Mouse (Mus musculus): ENCODE data around the gene Apc2. TPM values are rescaled to one million over a fixed set of nuclear protein-coding genes. Genes with fewer than 3 reads are reported as not detected.
A peak's percentile ranks its signal among the peaks of the same experiment; 100 is the strongest.

The Apc2 gene
- polyA plus RNA-seq, 1 experiment from 2014 or later, result 1.4 TPM

GRCm38 (mm10) chr10:80350292-80350691, 54.5 kb downstream of the Apc2 start:
- no peak overlapping the region for H3K4me2 ChIP-seq (ENCODE audit: low read length)
- peaks cover 12 to 24% of the 10 kb centered on the region in 2 experiments; a peak in 3 of 4 replicates for H3K4me1 ChIP-seq (ENCODE audit: control insufficient read depth in 2 of 2, insufficient read depth in 2 of 2, low read length in 2 of 2)
- H3K27me3 ChIP-seq (ENCODE audit: control insufficient read depth, insufficient read depth, low read length), result peaks cover 84% of the 10 kb centered on the region
- no peaks in the 10 kb centered on the region for H3K36me3 ChIP-seq (ENCODE audit: control insufficient read depth, insufficient read depth, low read length)
- H3K9ac ChIP-seq (ENCODE audit: low read length), result no peak overlapping the region
- no peaks in the 10 kb centered on the region for H3K9me3 ChIP-seq (ENCODE audit: control insufficient read depth, low read length)
- H3K4me3 ChIP-seq (ENCODE audit: control insufficient read depth in 1 of 2, insufficient read depth in 1 of 2, low read depth in 1 of 2, low read length in 2 of 2), result no peak overlapping the region
- 4% methylated on average over 7 of the region's 7 CpGs for WGBS
- H3K27ac ChIP-seq (replicated peaks in 1 of 2; ENCODE audit: control insufficient read depth in 1 of 2, insufficient read depth in 1 of 2, low read depth in 2 of 2, low read length in 2 of 2), result no peak overlapping the region
- peak; percentile 63 for ATAC-seq (ENCODE audit: insufficient number of reproducible peaks, insufficient read depth, low FRiP score, low read depth)

- ATAC-seq (ENCODE audit: insufficient number of reproducible peaks, insufficient read depth, low FRiP score, low read depth), result no peak
- Histone ChIP-seq H3K9me3 (ENCODE audit: control insufficient read depth, low read length) (no peaks in the 10 kb centered on the region), H3K36me3 (ENCODE audit: control insufficient read depth, insufficient read depth, low read length) (no peaks in the 10 kb centered on the region)
Measured at GRCm38 (mm10) chr10:80351896-80352295, 56.1 kb downstream of the Apc2 start.

GRCm38 (mm10) chr10:80352727-80353126, 57.0 kb downstream of the Apc2 start:
- 40% methylated on average over 8 of the region's 8 CpGs for WGBS
- H3K4me2 ChIP-seq (ENCODE audit: low read length), result no peak overlapping the region
- no peaks in the 10 kb centered on the region for H3K36me3 ChIP-seq (ENCODE audit: control insufficient read depth, insufficient read depth, low read length)
- H3K9ac ChIP-seq (ENCODE audit: low read length), result no peak overlapping the region
- ATAC-seq (ENCODE audit: insufficient number of reproducible peaks, insufficient read depth, low FRiP score, low read depth), result no peak
- no peak overlapping the region for H3K27ac ChIP-seq (replicated peaks in 1 of 2; ENCODE audit: control insufficient read depth in 1 of 2, insufficient read depth in 1 of 2, low read depth in 2 of 2, low read length in 2 of 2)
- peaks cover 9 to 26% of the 10 kb centered on the region in 2 experiments; a peak in 3 of 4 replicates for H3K4me1 ChIP-seq (ENCODE audit: control insufficient read depth in 2 of 2, insufficient read depth in 2 of 2, low read length in 2 of 2)
- H3K4me3 ChIP-seq (ENCODE audit: control insufficient read depth in 1 of 2, insufficient read depth in 1 of 2, low read depth in 1 of 2, low read length in 2 of 2), result no peak overlapping the region
- peaks cover 88% of the 10 kb centered on the region for H3K27me3 ChIP-seq (ENCODE audit: control insufficient read depth, insufficient read depth, low read length)
- H3K9me3 ChIP-seq (ENCODE audit: control insufficient read depth, low read length), result no peaks in the 10 kb centered on the region

More at GRCm38 (mm10) chr10:80351896-80352295, 56.1 kb downstream of the Apc2 start:
- Histone ChIP-seq H3K4me3 (ENCODE audit: control insufficient read depth in 1 of 2, insufficient read depth in 1 of 2, low read depth in 1 of 2, low read length in 2 of 2) (no peak overlapping the region), H3K27ac (replicated peaks in 1 of 2; ENCODE audit: control insufficient read depth in 1 of 2, insufficient read depth in 1 of 2, low read depth in 2 of 2, low read length in 2 of 2) (no peak overlapping the region), H3K27me3 (ENCODE audit: control insufficient read depth, insufficient read depth, low read length) (peaks cover 87% of the 10 kb centered on the region), H3K4me1 (ENCODE audit: control insufficient read depth in 2 of 2, insufficient read depth in 2 of 2, low read length in 2 of 2) (peaks cover 12 to 30% of the 10 kb centered on the region in 2 experiments; a peak in 3 of 4 replicates), H3K4me2 (ENCODE audit: low read length) (no peak overlapping the region), H3K9ac (ENCODE audit: low read length) (no peak overlapping the region)
- WGBS, result 29% methylated on average over 11 of the region's 11 CpGs

GRCm38 (mm10) chr10:80355431-80355830, 59.7 kb downstream of the Apc2 start:
- H3K9me3 ChIP-seq (ENCODE audit: control insufficient read depth, low read length), result no peaks in the 10 kb centered on the region
- H3K27me3 ChIP-seq (ENCODE audit: control insufficient read depth, insufficient read depth, low read length), result peaks cover 93% of the 10 kb centered on the region
- peaks cover 0 to 9% of the 10 kb centered on the region in 2 experiments; a peak in 2 of 4 replicates for H3K4me1 ChIP-seq (ENCODE audit: control insufficient read depth in 2 of 2, insufficient read depth in 2 of 2, low read length in 2 of 2)
- no peak overlapping the region for H3K4me3 ChIP-seq (ENCODE audit: control insufficient read depth in 1 of 2, insufficient read depth in 1 of 2, low read depth in 1 of 2, low read length in 2 of 2)
- no peak overlapping the region for H3K4me2 ChIP-seq (ENCODE audit: low read length)
- WGBS, result 15% methylated on average over 9 of the region's 9 CpGs
- H3K36me3 ChIP-seq (ENCODE audit: control insufficient read depth, insufficient read depth, low read length), result no peaks in the 10 kb centered on the region
- H3K9ac ChIP-seq (ENCODE audit: low read length), result no peak overlapping the region
- ATAC-seq (ENCODE audit: insufficient number of reproducible peaks, insufficient read depth, low FRiP score, low read depth), result no peak
- H3K27ac ChIP-seq (replicated peaks in 1 of 2; ENCODE audit: control insufficient read depth in 1 of 2, insufficient read depth in 1 of 2, low read depth in 2 of 2, low read length in 2 of 2), result no peak overlapping the region

GRCm38 (mm10) chr10:80356001-80356682, 60.4 kb downstream of the Apc2 start, which contains the start of gene Plk5:
Gene Plk5 (plus strand): TSS chr10:80356459.
- H3K4me1 ChIP-seq (ENCODE audit: control insufficient read depth in 2 of 2, insufficient read depth in 2 of 2, low read length in 2 of 2), result peaks cover 0 to 9% of the 10 kb centered on the region in 2 experiments; a peak in 2 of 4 replicates
- ATAC-seq (ENCODE audit: insufficient number of reproducible peaks, insufficient read depth, low FRiP score, low read depth), result no peak
- no peaks in the 10 kb centered on the region for H3K9me3 ChIP-seq (ENCODE audit: control insufficient read depth, low read length)
- no peak within 1 kb of the TSS for H3K9ac ChIP-seq (ENCODE audit: low read length)
- H3K4me2 ChIP-seq (ENCODE audit: low read length), result peak within 1 kb of the TSS; percentile 55
- 2% methylated on average over 52 of the region's 53 CpGs for WGBS
- H3K27me3 ChIP-seq (ENCODE audit: control insufficient read depth, insufficient read depth, low read length), result peaks cover 91% of the 10 kb centered on the region
- H3K27ac ChIP-seq (replicated peaks in 1 of 2; ENCODE audit: control insufficient read depth in 1 of 2, insufficient read depth in 1 of 2, low read depth in 2 of 2, low read length in 2 of 2), result no peak within 1 kb of the TSS
- H3K36me3 ChIP-seq (ENCODE audit: control insufficient read depth, insufficient read depth, low read length), result no peaks in the 10 kb centered on the region
- peak within 1 kb of the TSS in 1 of 2 experiments; percentile 34; a peak in 2 of 4 replicates for H3K4me3 ChIP-seq (ENCODE audit: control insufficient read depth in 1 of 2, insufficient read depth in 1 of 2, low read depth in 1 of 2, low read length in 2 of 2)

GRCm38 (mm10) chr10:80356737-80357136, 61.0 kb downstream of the Apc2 start:
- no peaks in the 10 kb centered on the region for H3K9me3 ChIP-seq (ENCODE audit: control insufficient read depth, low read length)
- no peak overlapping the region for H3K27ac ChIP-seq (replicated peaks in 1 of 2; ENCODE audit: control insufficient read depth in 1 of 2, insufficient read depth in 1 of 2, low read depth in 2 of 2, low read length in 2 of 2)
- peak overlapping the region in 1 of 2 experiments; percentile 34; a peak in 2 of 4 replicates for H3K4me3 ChIP-seq (ENCODE audit: control insufficient read depth in 1 of 2, insufficient read depth in 1 of 2, low read depth in 1 of 2, low read length in 2 of 2)
- peaks cover 0 to 9% of the 10 kb centered on the region in 2 experiments; a peak in 2 of 4 replicates for H3K4me1 ChIP-seq (ENCODE audit: control insufficient read depth in 2 of 2, insufficient read depth in 2 of 2, low read length in 2 of 2)
- peaks cover 85% of the 10 kb centered on the region for H3K27me3 ChIP-seq (ENCODE audit: control insufficient read depth, insufficient read depth, low read length)
- H3K36me3 ChIP-seq (ENCODE audit: control insufficient read depth, insufficient read depth, low read length), result no peaks in the 10 kb centered on the region
- no peak overlapping the region for H3K9ac ChIP-seq (ENCODE audit: low read length)
- 4% methylated on average over 32 of the region's 34 CpGs for WGBS
- ATAC-seq (ENCODE audit: insufficient number of reproducible peaks, insufficient read depth, low FRiP score, low read depth), result no peak
- H3K4me2 ChIP-seq (ENCODE audit: low read length), result peak overlapping the region; percentile 55

GRCm38 (mm10) chr10:80357336-80357735, 61.6 kb downstream of the Apc2 start:
- Histone ChIP-seq H3K9me3 (ENCODE audit: control insufficient read depth, low read length) (no peaks in the 10 kb centered on the region), H3K27me3 (ENCODE audit: control insufficient read depth, insufficient read depth, low read length) (peaks cover 80% of the 10 kb centered on the region), H3K27ac (replicated peaks in 1 of 2; ENCODE audit: control insufficient read depth in 1 of 2, insufficient read depth in 1 of 2, low read depth in 2 of 2, low read length in 2 of 2) (no peak overlapping the region), H3K36me3 (ENCODE audit: control insufficient read depth, insufficient read depth, low read length) (no peaks in the 10 kb centered on the region), H3K4me3 (ENCODE audit: control insufficient read depth in 1 of 2, insufficient read depth in 1 of 2, low read depth in 1 of 2, low read length in 2 of 2) (peak overlapping the region in 1 of 2 experiments; percentile 16; a peak in 1 of 4 replicates), H3K4me2 (ENCODE audit: low read length) (no peak overlapping the region), H3K9ac (ENCODE audit: low read length) (no peak overlapping the region), H3K4me1 (ENCODE audit: control insufficient read depth in 2 of 2, insufficient read depth in 2 of 2, low read length in 2 of 2) (peaks cover 0 to 9% of the 10 kb centered on the region in 2 experiments; a peak in 2 of 4 replicates)
- no peak for ATAC-seq (ENCODE audit: insufficient number of reproducible peaks, insufficient read depth, low FRiP score, low read depth)
- WGBS, result 33% methylated on average over 7 of the region's 7 CpGs
